10 mouse cellular contexts compared by ENCODE assay signal in the genomic region with DNA sequence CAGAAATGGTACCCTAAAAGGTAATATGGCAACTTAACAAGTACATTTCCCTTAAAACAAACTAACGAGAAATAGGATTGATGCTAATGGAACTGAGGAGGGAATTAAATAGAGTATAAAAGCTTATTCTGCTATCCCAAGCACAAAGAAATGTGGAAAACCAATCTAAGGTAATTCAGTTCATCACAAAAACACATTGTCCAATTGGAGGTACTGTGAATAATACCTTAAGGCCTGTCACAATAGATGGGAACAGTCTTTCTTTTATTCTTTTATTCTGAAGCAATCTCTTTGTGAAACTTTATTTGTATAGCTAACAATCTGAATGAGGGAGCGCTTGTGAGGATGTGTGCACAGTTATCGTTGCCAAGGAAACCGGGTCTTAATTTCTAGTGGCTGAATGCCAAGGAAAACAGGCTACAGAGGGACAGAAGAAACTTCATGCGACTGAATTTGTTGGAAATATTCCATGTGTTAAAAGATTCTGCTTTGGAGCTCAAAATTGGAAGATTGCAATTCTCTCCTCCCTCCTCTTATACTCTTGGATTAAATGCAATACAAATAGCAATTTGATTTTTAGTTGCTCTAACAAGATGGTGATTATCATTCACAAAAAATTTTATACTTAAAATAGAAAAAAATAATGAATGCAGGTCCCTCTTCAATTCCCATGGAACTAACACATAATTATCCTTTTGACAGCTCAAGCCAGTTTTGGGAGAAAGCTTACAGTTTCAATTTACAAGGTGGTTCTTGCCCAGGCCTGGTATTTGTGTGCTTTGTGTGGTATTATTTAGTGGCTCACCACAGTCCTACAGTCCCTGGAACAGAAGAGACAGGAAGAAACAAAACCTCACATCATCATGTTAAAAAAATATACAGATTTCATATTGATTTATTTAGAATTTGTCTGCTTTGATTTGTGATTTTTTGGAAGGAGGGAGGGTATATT.
DNase-seq lines count a peak whose midpoint lies in the region; ATAC-seq lines count a peak whose summit lies in the region.
"Had no signal": no experiment of that assay in that cellular context is flagged by ENCODE, and none has a peak within 500 bp of the region (broad histone marks: within the 10 kb centered on the region; RNA-seq: fewer than 3 reads in every experiment).

No protein-coding gene starts in this region.

- no peaks in the 10 kb centered on the region for H3K27me3 ChIP-seq in hindbrain, embryonic 15.5 days
- H3K27me3 ChIP-seq in midbrain, embryonic 16.5 days (ENCODE audit: control insufficient read depth, insufficient read depth, low read depth, low read length), result no peaks in the 10 kb centered on the region
- H3K27me3 ChIP-seq: heart, embryonic 13.5 days; liver, embryonic 15.5 days had no signal

- H3K4me1 ChIP-seq in hindbrain, embryonic 15.5 days (replicated peaks), result peaks cover 10% of the 10 kb centered on the region
- H3K4me1 ChIP-seq in midbrain, embryonic 16.5 days (ENCODE audit: control insufficient read depth, insufficient read depth, low read length), result peaks cover 11% of the 10 kb centered on the region
- H3K4me1 ChIP-seq: heart, embryonic 13.5 days; liver, embryonic 15.5 days had no signal

- H3K9me3 ChIP-seq in hindbrain, embryonic 15.5 days, result no peaks in the 10 kb centered on the region
- no peaks in the 10 kb centered on the region for H3K9me3 ChIP-seq in midbrain, embryonic 16.5 days (replicated peaks; ENCODE audit: control insufficient read depth, low read length, poor library complexity, severe bottlenecking)
- H3K9me3 ChIP-seq: heart, embryonic 13.5 days; liver, embryonic 15.5 days had no signal

- no peak overlapping the region; the same call in 1 of the 2 replicates for H3K27ac ChIP-seq in hindbrain, embryonic 15.5 days (replicated peaks)
- no peak overlapping the region for H3K27ac ChIP-seq in midbrain, embryonic 16.5 days (ENCODE audit: low read length)
- H3K27ac ChIP-seq: heart, embryonic 13.5 days; liver, embryonic 15.5 days had no signal

- 13% methylated on average over 5 of the region's 5 CpGs for WGBS in hindbrain, embryonic 15.5 days
- 6% methylated on average over 5 of the region's 5 CpGs for WGBS in midbrain, embryonic 16.5 days

- no peaks in the 10 kb centered on the region for H3K36me3 ChIP-seq in hindbrain, embryonic 15.5 days
- H3K36me3 ChIP-seq in midbrain, embryonic 16.5 days (ENCODE audit: control insufficient read depth, insufficient read depth, low read length), result no peaks in the 10 kb centered on the region
- H3K36me3 ChIP-seq: heart, embryonic 13.5 days; liver, embryonic 15.5 days had no signal

- peak; percentile 8 to 32 for DNase-seq in left cerebral cortex, adult 9 months (ENCODE audit: low spot score in 2 of 2)
- no peak for DNase-seq in left cerebral cortex, adult 11 months (ENCODE audit: low spot score)
- peak; percentile 57 for DNase-seq in embryo, embryonic 11 days
- DNase-seq in thymus, postnatal 0 days (ENCODE audit: low spot score), result no peak
- DNase-seq in adrenal gland, adult 18-20 months (ENCODE audit: low spot score in 2 of 2), result no peak

- peak; percentile 91 for ATAC-seq in hindbrain, embryonic 15.5 days (ENCODE audit: low FRiP score, low read depth)
- ATAC-seq in midbrain, embryonic 16.5 days, result peak; percentile 90
- no peak for ATAC-seq in megakaryocyte-erythroid progenitor cell, adult 5-6 weeks (replicated peaks; ENCODE audit: low FRiP score, low TSS enrichment, poor library complexity, severe bottlenecking)

- no peak overlapping the region for H3K4me2 ChIP-seq in hindbrain, embryonic 15.5 days
- H3K4me2 ChIP-seq in midbrain, embryonic 16.5 days (ENCODE audit: low read length), result no peak overlapping the region
- H3K4me2 ChIP-seq: heart, embryonic 13.5 days; liver, embryonic 15.5 days had no signal

- H3K9ac ChIP-seq in hindbrain, embryonic 15.5 days, result no peak overlapping the region
- H3K9ac ChIP-seq in midbrain, embryonic 16.5 days (ENCODE audit: low read depth, low read length), result no peak overlapping the region
- H3K9ac ChIP-seq: heart, embryonic 13.5 days; liver, embryonic 15.5 days had no signal

- H3K4me3 ChIP-seq in hindbrain, embryonic 15.5 days, result no peak overlapping the region
- H3K4me3 ChIP-seq in midbrain, embryonic 16.5 days (ENCODE audit: low read depth, low read length), result no peak overlapping the region
- H3K4me3 ChIP-seq: heart, embryonic 13.5 days; liver, embryonic 15.5 days had no signal

Comparison
In these comparisons a context has a peak if more than half of its experiments do, and no peak if none do; other contexts are left out.
1. DNase-seq: peak in left cerebral cortex, adult 9 months (2 of 2) and embryo, embryonic 11 days (single experiment); none in left cerebral cortex, adult 11 months (single experiment), thymus, postnatal 0 days (single experiment) and adrenal gland, adult 18-20 months (0 of 2).